Mouse (Mus musculus) CH12.LX (cell line): ENCODE measurements around the gene Atg10.

Experiments used
- EP300 ChIP-seq: IDR thresholded peaks from 2 replicates; pipeline ENCODE4 v1.6.1; 2011; ENCODE audit warnings: low read length, improper control_type of control experiment
- POLR2A ChIP-seq: IDR thresholded peaks from 2 replicates; pipeline ENCODE4 v1.6.1; 2011; ENCODE audit warnings: low read depth, mild to moderate bottlenecking, improper control_type of control experiment, low read length
- SIN3A ChIP-seq: IDR thresholded peaks from 2 replicates; pipeline ENCODE4 v1.6.1; 2012; ENCODE audit warnings: low read length, improper control_type of control experiment, inconsistent platforms
- TBP ChIP-seq: conservative IDR thresholded peaks from 2 replicates; pipeline ENCODE4 v1.6.1; 2011; ENCODE audit warnings: low read depth, low read length, improper control_type of control experiment

DNA sequence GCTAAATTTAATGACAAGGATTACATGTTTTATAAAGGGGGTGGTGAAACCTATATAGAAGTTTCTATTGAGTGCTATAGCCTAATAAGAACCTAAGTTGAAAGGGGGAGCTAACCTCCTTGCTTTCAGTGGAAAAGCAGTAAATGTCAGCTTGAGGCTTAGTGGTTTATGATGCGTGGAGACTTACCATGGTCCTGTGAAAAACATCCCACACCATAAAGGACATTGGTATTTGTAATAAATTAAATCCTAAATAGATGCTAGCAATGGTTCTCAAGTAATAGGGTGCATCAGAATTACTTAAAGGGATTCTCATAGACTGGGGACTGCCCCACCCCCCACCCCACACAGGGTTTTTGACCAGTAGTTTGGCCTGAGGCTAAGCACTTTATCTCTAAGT is 27.9 kb upstream of the Atg10 start:
- TF ChIP-seq EP300 (no peak), POLR2A (no peak), TBP (no peak), SIN3A (no peak)
